11 mouse cellular contexts compared by ENCODE assay signal in the genomic region with DNA sequence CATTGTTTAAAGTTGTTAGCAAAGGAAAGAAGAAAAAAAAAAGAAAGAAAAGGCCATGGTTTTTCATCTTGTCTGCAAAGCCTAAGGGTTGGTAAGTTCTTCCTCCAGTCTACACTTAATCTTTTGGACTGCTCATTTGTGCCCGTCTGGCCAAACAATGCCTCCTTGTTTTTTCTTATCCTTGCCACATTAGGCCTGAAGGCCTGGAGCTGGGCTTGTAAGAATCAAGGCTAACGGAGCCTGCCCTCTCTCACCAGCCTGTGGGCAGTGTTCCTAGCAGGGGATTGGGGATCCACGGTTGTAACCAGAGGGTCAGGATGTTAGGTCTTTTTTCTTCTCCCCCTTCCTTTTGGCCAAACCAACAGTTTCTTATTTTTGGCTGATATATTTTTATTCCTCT. TPM values are rescaled to one million over a fixed set of nuclear protein-coding genes. Genes with fewer than 3 reads are reported as not detected.
DNase-seq lines count a peak whose midpoint lies in the region; ATAC-seq lines count a peak whose summit lies in the region.
"Had no signal": no experiment of that assay in that cellular context is flagged by ENCODE, and none has a peak within 500 bp of the region (broad histone marks: within the 10 kb centered on the region; RNA-seq: fewer than 3 reads in every experiment).

No protein-coding gene starts in this region.

- peaks cover 28% of the 10 kb centered on the region; the same call in 1 of the 2 replicates for H3K36me3 ChIP-seq in kidney, embryonic 16.5 days (ENCODE audit: insufficient read depth, low read length)
- H3K36me3 ChIP-seq in embryonic facial prominence, embryonic 11.5 days (replicated peaks; ENCODE audit: control insufficient read depth, insufficient read depth, low read depth, low read length), result peaks cover 3% of the 10 kb centered on the region; the same call in 1 of the 2 replicates
- H3K36me3 ChIP-seq in hindbrain, embryonic 11.5 days (ENCODE audit: control insufficient read depth, insufficient read depth, low read length), result 0 out of 2 replicates have a peak, but pooled peaks cover 5% of the 10 kb centered on the region
- peaks cover 51% of the 10 kb centered on the region for H3K36me3 ChIP-seq in midbrain, embryonic 14.5 days (ENCODE audit: control insufficient read depth, insufficient read depth, low read length)

- DNase-seq in kidney, postnatal 4 days, result no peak
- DNase-seq in embryonic facial prominence, embryonic 11.5 days (ENCODE audit: low spot score), result peak; percentile 20
- DNase-seq in hindbrain, embryonic 11.5 days (ENCODE audit: low spot score), result peak; percentile 27
- DNase-seq in midbrain, embryonic 14.5 days, result peak; percentile 39
- DNase-seq in urinary bladder, postnatal 36 days (ENCODE audit: low spot score in 2 of 2), result no peak
- DNase-seq in c-Kit-positive CD71-positive TER-119-positive erythroid progenitor cells, embryonic 14.5 days (ENCODE audit: low spot score), result no peak
- DNase-seq in gastrocnemius, adult 8-10 months (ENCODE audit: low spot score in 2 of 2), result no peak
- DNase-seq: cerebellum, adult 8-10 months had no signal

- H3K4me1 ChIP-seq in kidney, embryonic 16.5 days (ENCODE audit: insufficient read depth, low read length), result peaks cover 100% of the 10 kb centered on the region
- H3K4me1 ChIP-seq in embryonic facial prominence, embryonic 11.5 days (ENCODE audit: control insufficient read depth, insufficient read depth, low read length), result peaks cover 38% of the 10 kb centered on the region
- H3K4me1 ChIP-seq in hindbrain, embryonic 11.5 days (replicated peaks; ENCODE audit: control insufficient read depth, insufficient read depth, low read length), result peaks cover 40% of the 10 kb centered on the region
- peaks cover 61% of the 10 kb centered on the region for H3K4me1 ChIP-seq in midbrain, embryonic 14.5 days (ENCODE audit: control insufficient read depth, insufficient read depth, low read length)

- no peaks in the 10 kb centered on the region for H3K27me3 ChIP-seq in kidney, embryonic 16.5 days (ENCODE audit: insufficient read depth, low read length)
- no peaks in the 10 kb centered on the region for H3K27me3 ChIP-seq in embryonic facial prominence, embryonic 11.5 days (ENCODE audit: control insufficient read depth, insufficient read depth, low read length)
- no peaks in the 10 kb centered on the region for H3K27me3 ChIP-seq in hindbrain, embryonic 11.5 days (ENCODE audit: control insufficient read depth, insufficient read depth, low read length)
- no peaks in the 10 kb centered on the region for H3K27me3 ChIP-seq in midbrain, embryonic 14.5 days (ENCODE audit: control insufficient read depth, insufficient read depth, low read length)
- H3K27me3 ChIP-seq: limb, embryonic 12.5 days had no signal

- H3K27ac ChIP-seq in kidney, embryonic 16.5 days (ENCODE audit: low read length), result peak overlapping the region; percentile 82
- H3K27ac ChIP-seq in embryonic facial prominence, embryonic 11.5 days (replicated peaks; ENCODE audit: low read depth, low read length), result no peak overlapping the region; the same call in 1 of the 2 replicates
- H3K27ac ChIP-seq in hindbrain, embryonic 11.5 days (ENCODE audit: low read depth, low read length), result no peak overlapping the region
- peak overlapping the region; percentile 96; the same call in 1 of the 2 replicates for H3K27ac ChIP-seq in midbrain, embryonic 14.5 days (replicated peaks; ENCODE audit: low read depth, low read length)

- 55% methylated on average over 3 of the region's 3 CpGs for WGBS in kidney, embryonic 16.5 days
- 10% methylated on average over 3 of the region's 3 CpGs for WGBS in embryonic facial prominence, embryonic 11.5 days
- 20% methylated on average over 3 of the region's 3 CpGs for WGBS in hindbrain, embryonic 11.5 days
- WGBS in midbrain, embryonic 14.5 days, result 9% methylated on average over 3 of the region's 3 CpGs

- no peak overlapping the region; the same call in 1 of the 2 replicates for H3K9ac ChIP-seq in kidney, embryonic 16.5 days (replicated peaks; ENCODE audit: low read length)
- no peak overlapping the region for H3K9ac ChIP-seq in embryonic facial prominence, embryonic 11.5 days (replicated peaks; ENCODE audit: low read length)
- H3K9ac ChIP-seq in hindbrain, embryonic 11.5 days (ENCODE audit: low read depth, low read length), result no peak overlapping the region
- H3K9ac ChIP-seq in midbrain, embryonic 14.5 days (replicated peaks; ENCODE audit: low read length), result no peak overlapping the region; the same call in 1 of the 2 replicates

- no peak for ATAC-seq in kidney, embryonic 16.5 days (ENCODE audit: low FRiP score, low TSS enrichment)
- ATAC-seq in embryonic facial prominence, embryonic 11.5 days (replicated peaks; ENCODE audit: insufficient number of reproducible peaks, low FRiP score, low TSS enrichment, low read depth), result no peak
- no peak for ATAC-seq in hindbrain, embryonic 11.5 days (ENCODE audit: low FRiP score)
- no peak for ATAC-seq in midbrain, embryonic 14.5 days (ENCODE audit: low FRiP score, low TSS enrichment)

- H3K4me3 ChIP-seq in kidney, embryonic 16.5 days (ENCODE audit: low read length), result no peak overlapping the region
- no peak overlapping the region for H3K4me3 ChIP-seq in embryonic facial prominence, embryonic 11.5 days (ENCODE audit: low read depth, low read length)
- no peak overlapping the region for H3K4me3 ChIP-seq in hindbrain, embryonic 11.5 days (ENCODE audit: low read depth, low read length)
- no peak overlapping the region for H3K4me3 ChIP-seq in midbrain, embryonic 14.5 days (replicated peaks; ENCODE audit: low read depth, low read length)
- H3K4me3 ChIP-seq: limb, embryonic 12.5 days had no signal

- no peaks in the 10 kb centered on the region for H3K9me3 ChIP-seq in kidney, embryonic 16.5 days (ENCODE audit: low read length)
- H3K9me3 ChIP-seq in embryonic facial prominence, embryonic 11.5 days (replicated peaks; ENCODE audit: control insufficient read depth, low read length), result no peaks in the 10 kb centered on the region
- H3K9me3 ChIP-seq in hindbrain, embryonic 11.5 days (ENCODE audit: control insufficient read depth, low read length), result no peaks in the 10 kb centered on the region
- no peaks in the 10 kb centered on the region for H3K9me3 ChIP-seq in midbrain, embryonic 14.5 days (ENCODE audit: control insufficient read depth, low read length)
- H3K9me3 ChIP-seq: limb, embryonic 12.5 days had no signal

- peak overlapping the region; percentile 30; the same call in 1 of the 2 replicates for H3K4me2 ChIP-seq in kidney, embryonic 16.5 days (replicated peaks; ENCODE audit: low read depth, low read length)
- H3K4me2 ChIP-seq in embryonic facial prominence, embryonic 11.5 days (ENCODE audit: low read depth, low read length), result no peak overlapping the region
- no peak overlapping the region for H3K4me2 ChIP-seq in hindbrain, embryonic 11.5 days (replicated peaks; ENCODE audit: low read depth, low read length)
- peak overlapping the region; percentile 51 for H3K4me2 ChIP-seq in midbrain, embryonic 14.5 days (ENCODE audit: low read length)
- H3K4me2 ChIP-seq: limb, embryonic 12.5 days had no signal

RNA-seq across cellular contexts. Expression of a gene that starts 12.2 kb away (rescaled TPM):
- 133 TPM in 2 replicates for polyA plus RNA-seq in kidney, embryonic 16.5 days (2015; fragmentation: Nextera tagmentation; extraction: Ambion mirVana)
- 62.6 and 67.8 TPM in 2 replicates for polyA plus RNA-seq in embryonic facial prominence, embryonic 11.5 days (2014; fragmentation: Nextera tagmentation; extraction: Ambion mirVana)
- polyA plus RNA-seq in hindbrain, embryonic 11.5 days (2014; fragmentation: Nextera tagmentation; extraction: Ambion mirVana), result 45.8 and 61.1 TPM in 2 replicates
- 114 and 138 TPM in 2 replicates for polyA plus RNA-seq in midbrain, embryonic 14.5 days (2014; fragmentation: Nextera tagmentation; extraction: Ambion mirVana)
- total RNA-seq in gastrocnemius, adult 8-10 months (2022), result 10 to 100 TPM in 2 of 4 experiments, 1 to 10 TPM in 2; 5.9 to 11.2 (median 9.0) TPM

RNA-seq across cellular contexts. Expression of a gene that starts 28.7 kb away (rescaled TPM):
- polyA plus RNA-seq in kidney, embryonic 16.5 days (2015; fragmentation: Nextera tagmentation; extraction: Ambion mirVana), result 428 and 460 TPM in 2 replicates
- 524 and 537 TPM in 2 replicates for polyA plus RNA-seq in embryonic facial prominence, embryonic 11.5 days (2014; fragmentation: Nextera tagmentation; extraction: Ambion mirVana)
- polyA plus RNA-seq in hindbrain, embryonic 11.5 days (2014; fragmentation: Nextera tagmentation; extraction: Ambion mirVana), result 437 and 458 TPM in 2 replicates
- 363 and 413 TPM in 2 replicates for polyA plus RNA-seq in midbrain, embryonic 14.5 days (2014; fragmentation: Nextera tagmentation; extraction: Ambion mirVana)
- total RNA-seq in gastrocnemius, adult 8-10 months (2022), result 100 to 1,000 TPM; 371 to 534 (median 431) TPM

RNA-seq across cellular contexts. Expression of a gene that starts 29.6 kb away (rescaled TPM):
- polyA plus RNA-seq in kidney, embryonic 16.5 days (2015; fragmentation: Nextera tagmentation; extraction: Ambion mirVana), result 4.3 and 6.7 TPM in 2 replicates
- polyA plus RNA-seq in embryonic facial prominence, embryonic 11.5 days (2014; fragmentation: Nextera tagmentation; extraction: Ambion mirVana), result 15.4 and 20.0 TPM in 2 replicates
- 15.1 TPM in 2 replicates for polyA plus RNA-seq in hindbrain, embryonic 11.5 days (2014; fragmentation: Nextera tagmentation; extraction: Ambion mirVana)
- 32.4 and 36.5 TPM in 2 replicates for polyA plus RNA-seq in midbrain, embryonic 14.5 days (2014; fragmentation: Nextera tagmentation; extraction: Ambion mirVana)
- under 1 TPM; 0.19 to 0.51 (median 0.32) TPM for total RNA-seq in gastrocnemius, adult 8-10 months (2022)
- total RNA-seq: granulocyte monocyte progenitor cell, adult 5-6 weeks had no signal

RNA-seq across cellular contexts. Expression of a gene that starts 35.3 kb away (rescaled TPM):
- polyA plus RNA-seq in kidney, embryonic 16.5 days (2015; fragmentation: Nextera tagmentation; extraction: Ambion mirVana), result 0.27 and 0.31 TPM in 2 replicates
- polyA plus RNA-seq in embryonic facial prominence, embryonic 11.5 days (2014; fragmentation: Nextera tagmentation; extraction: Ambion mirVana), result not detected in 2 replicates
- 0.39 and 0.60 TPM in 2 replicates for polyA plus RNA-seq in hindbrain, embryonic 11.5 days (2014; fragmentation: Nextera tagmentation; extraction: Ambion mirVana)
- polyA plus RNA-seq in midbrain, embryonic 14.5 days (2014; fragmentation: Nextera tagmentation; extraction: Ambion mirVana), result not detected in 2 replicates
- not detected for total RNA-seq in gastrocnemius, adult 8-10 months (2022)
- total RNA-seq: granulocyte monocyte progenitor cell, adult 5-6 weeks had no signal
- polyA plus RNA-seq: limb, embryonic 12.5 days had no signal

RNA-seq across cellular contexts. Expression of a gene that starts 44.6 kb away (rescaled TPM):
- 15.1 and 18.4 TPM in 2 replicates for polyA plus RNA-seq in kidney, embryonic 16.5 days (2015; fragmentation: Nextera tagmentation; extraction: Ambion mirVana)
- polyA plus RNA-seq in embryonic facial prominence, embryonic 11.5 days (2014; fragmentation: Nextera tagmentation; extraction: Ambion mirVana), result 12.9 and 13.1 TPM in 2 replicates
- 13.1 and 17.0 TPM in 2 replicates for polyA plus RNA-seq in hindbrain, embryonic 11.5 days (2014; fragmentation: Nextera tagmentation; extraction: Ambion mirVana)
- 10.9 and 13.2 TPM in 2 replicates for polyA plus RNA-seq in midbrain, embryonic 14.5 days (2014; fragmentation: Nextera tagmentation; extraction: Ambion mirVana)
- 1 to 10 TPM; 3.2 to 5.9 (median 4.7) TPM for total RNA-seq in gastrocnemius, adult 8-10 months (2022)

Comparison
In these comparisons a context has a peak if more than half of its experiments do, and no peak if none do; other contexts are left out.
1. H3K27ac ChIP-seq: peak in kidney, embryonic 16.5 days (single experiment) and midbrain, embryonic 14.5 days (single experiment); none in embryonic facial prominence, embryonic 11.5 days (single experiment) and hindbrain, embryonic 11.5 days (single experiment).
2. H3K4me2 ChIP-seq: peak in kidney, embryonic 16.5 days (single experiment) and midbrain, embryonic 14.5 days (single experiment); none in embryonic facial prominence, embryonic 11.5 days (single experiment) and hindbrain, embryonic 11.5 days (single experiment).
3. DNase-seq: peak in embryonic facial prominence, embryonic 11.5 days (single experiment), hindbrain, embryonic 11.5 days (single experiment) and midbrain, embryonic 14.5 days (single experiment); none in kidney, postnatal 4 days (0 of 2), urinary bladder, postnatal 36 days (0 of 2), c-Kit-positive CD71-positive TER-119-positive erythroid progenitor cells, embryonic 14.5 days (single experiment) and gastrocnemius, adult 8-10 months (0 of 2).